Comparison of ENCODE assay signal across 10 mouse cellular contexts in the genomic region with DNA sequence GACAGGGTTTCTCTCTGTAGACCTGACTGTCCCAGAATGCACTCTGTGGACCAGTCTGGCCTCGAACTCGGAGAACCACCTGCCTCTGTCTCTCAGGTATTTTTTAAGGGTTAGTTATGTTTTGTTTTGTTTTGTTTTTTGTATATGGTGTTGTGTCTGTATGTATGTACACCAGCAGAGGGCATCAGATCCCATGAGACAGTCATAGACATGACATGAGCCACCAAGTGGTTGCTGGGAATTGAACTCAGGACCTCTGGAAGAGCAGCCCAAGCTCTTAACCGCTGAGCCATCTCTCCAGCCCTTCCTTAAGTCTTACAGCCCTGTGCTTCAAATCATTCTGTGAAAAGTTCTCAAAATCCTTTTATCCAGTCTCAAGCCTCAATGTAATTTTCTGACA. TPM values are rescaled to one million over a fixed set of nuclear protein-coding genes. Genes with fewer than 3 reads are reported as not detected.
DNase-seq lines count a peak whose midpoint lies in the region; ATAC-seq and TF ChIP-seq lines count a peak whose summit lies in the region.
"Had no signal": no experiment of that assay in that cellular context is flagged by ENCODE, and none has a peak within 500 bp of the region (broad histone marks: within the 10 kb centered on the region; RNA-seq: fewer than 3 reads in every experiment).

No protein-coding gene starts in this region.

- TF ChIP-seq EP300 in heart, adult 2 months (IDR thresholded peaks at IDR 0.05; ENCODE audit: insufficient read depth, low read depth, low read length): no peak

- TF ChIP-seq CTCF in heart, adult 2 months (IDR thresholded peaks at IDR 0.05): peak; percentile 46

- no peak overlapping the region for H3K4me3 ChIP-seq in heart, adult 2 months
- peak overlapping the region; percentile 89 for H3K4me3 ChIP-seq in megakaryocyte, embryonic 14.5 days (replicated peaks)
- H3K4me3 ChIP-seq in liver, embryonic 16.5 days (ENCODE audit: low read depth, low read length): no peak overlapping the region

- intact Hi-C loops in heart, adult 2 months (cut with DNase I): loop anchor here (2.0 to 5.0 kb wide), 3 partner anchors 16 to 127 kb away; a partner anchor contains a TSS
- intact Hi-C loops in heart, postnatal 10 days (cut with DNase I): loop anchor here (5.0 to 10.0 kb wide), 2 partner anchors 127 to 380 kb away; a partner anchor contains a TSS
- intact Hi-C loops in left cerebral cortex, postnatal 25 days (cut with DNase I): no loop called here

- H3K9me3 ChIP-seq in megakaryocyte, embryonic 14.5 days: no peaks in the 10 kb centered on the region
- H3K9me3 ChIP-seq in liver, embryonic 16.5 days (replicated peaks; ENCODE audit: control insufficient read depth, low read length): no peaks in the 10 kb centered on the region

- no peak for DNase-seq in heart, adult 2 months
- DNase-seq in heart, postnatal 10 days: no peak
- DNase-seq in MN1 (ENCODE audit: low spot score): peak; percentile 24
- no peak for DNase-seq in left cerebral cortex, adult 8-10 months (ENCODE audit: low spot score in 2 of 2)
- no peak for DNase-seq in left cerebral cortex, postnatal 25 days (ENCODE audit: low spot score in 2 of 2)
- DNase-seq: cerebellum, adult 8-10 months; kidney, adult 18-20 months had no signal

- TF ChIP-seq POLR2A in heart, adult 2 months (IDR thresholded peaks at IDR 0.05; ENCODE audit: insufficient read depth, low read depth, low read length): no peak

- H3K36me3 ChIP-seq in heart, adult 2 months (ENCODE audit: control insufficient read depth, insufficient read depth, low read length): no peaks in the 10 kb centered on the region
- H3K36me3 ChIP-seq in megakaryocyte, embryonic 14.5 days (replicated peaks; ENCODE audit: low read length): peaks cover 22% of the 10 kb centered on the region
- H3K36me3 ChIP-seq in liver, embryonic 16.5 days (ENCODE audit: control insufficient read depth, insufficient read depth): no peaks in the 10 kb centered on the region

- H3K4me2 ChIP-seq in liver, embryonic 16.5 days (ENCODE audit: low read depth, low read length): peak overlapping the region; percentile 74

- no peak overlapping the region for H3K27ac ChIP-seq in heart, adult 2 months
- H3K27ac ChIP-seq in liver, embryonic 16.5 days (ENCODE audit: low read length): no peak overlapping the region

- H3K79me2 ChIP-seq in heart, adult 2 months (replicated peaks; ENCODE audit: control insufficient read depth, insufficient read depth, low read length): no peaks in the 10 kb centered on the region

- H3K4me1 ChIP-seq in heart, adult 2 months (ENCODE audit: control insufficient read depth, insufficient read depth, low read length): no peaks in the 10 kb centered on the region
- peaks cover 66% of the 10 kb centered on the region for H3K4me1 ChIP-seq in megakaryocyte, embryonic 14.5 days
- peaks cover 21% of the 10 kb centered on the region for H3K4me1 ChIP-seq in liver, embryonic 16.5 days (ENCODE audit: control insufficient read depth, low read depth, low read length)

- no peak for ATAC-seq in megakaryocyte, adult 5-6 weeks (ENCODE audit: poor library complexity, severe bottlenecking)
- ATAC-seq in liver, embryonic 16.5 days (ENCODE audit: low read depth): no peak

- no peaks in the 10 kb centered on the region for H3K27me3 ChIP-seq in heart, adult 2 months (ENCODE audit: control insufficient read depth, insufficient read depth, low read length)
- no peaks in the 10 kb centered on the region for H3K27me3 ChIP-seq in megakaryocyte, embryonic 14.5 days (replicated peaks)
- no peaks in the 10 kb centered on the region for H3K27me3 ChIP-seq in liver, embryonic 16.5 days (ENCODE audit: control insufficient read depth, insufficient read depth, low read depth, low read length)

- no peak overlapping the region for H3K9ac ChIP-seq in heart, adult 2 months (ENCODE audit: low read depth, low read length)
- no peak overlapping the region for H3K9ac ChIP-seq in liver, embryonic 16.5 days (ENCODE audit: low read depth, low read length)

- WGBS in heart, adult 2 months: 71% methylated on average over 3 of the region's 3 CpGs
- WGBS in liver, embryonic 16.5 days (ENCODE audit: insufficient replicate concordance): 57% methylated on average over 3 of the region's 3 CpGs

RNA-seq across cellular contexts. Expression of a gene that starts 0.9 kb away (rescaled TPM):
- total RNA-seq in heart, adult 2 months (2021): 1 to 10 TPM; 3.2 to 3.9 TPM
- 9.4 and 9.8 TPM in 2 replicates for polyA plus RNA-seq in heart, adult 2 months (2012; rRNA removed)
- total RNA-seq in heart, postnatal 10 days (2021): 1 to 10 TPM; 5.4 to 5.5 TPM
- 3.2 and 11.9 TPM in 2 replicates for polyA plus RNA-seq in megakaryocyte, embryonic 14.5 days (2012; ENCODE audit: insufficient read depth, low replicate concordance)
- 3.2 and 4.3 TPM in 2 replicates for total RNA-seq in megakaryocyte, adult 5-6 weeks (2015)
- total RNA-seq in megakaryocyte, adult 5-6 weeks (2017): 3.5 and 6.5 TPM in 2 replicates
- 0.74 and 0.78 TPM in 2 replicates for polyA plus RNA-seq in liver, embryonic 16.5 days (2015; fragmentation: Nextera tagmentation; extraction: Ambion mirVana)
- 10 to 100 TPM; 15.0 to 16.6 (median 15.7) TPM for total RNA-seq in left cerebral cortex, adult 8-10 months (2022)
- total RNA-seq in left cerebral cortex, postnatal 25 days (2021): 10 to 100 TPM in 1 of 2 experiments, 1 to 10 TPM in 1; 9.7 to 12.9 TPM

RNA-seq across cellular contexts. Expression of a gene that starts 19.0 kb away (rescaled TPM):
- 100 to 1,000 TPM; 108 to 133 TPM for total RNA-seq in heart, adult 2 months (2021)
- 77.5 and 122 TPM in 2 replicates for polyA plus RNA-seq in heart, adult 2 months (2012; rRNA removed)
- total RNA-seq in heart, postnatal 10 days (2021): 10 to 100 TPM; 63.4 to 83.1 TPM
- 4.8 and 5.0 TPM in 2 replicates for polyA plus RNA-seq in megakaryocyte, embryonic 14.5 days (2012; ENCODE audit: insufficient read depth, low replicate concordance)
- 18.6 and 18.8 TPM in 2 replicates for total RNA-seq in megakaryocyte, adult 5-6 weeks (2015)
- total RNA-seq in megakaryocyte, adult 5-6 weeks (2017): 19.9 and 22.0 TPM in 2 replicates
- polyA plus RNA-seq in liver, embryonic 16.5 days (2015; fragmentation: Nextera tagmentation; extraction: Ambion mirVana): 3.4 and 4.1 TPM in 2 replicates
- total RNA-seq in left cerebral cortex, adult 8-10 months (2022): 10 to 100 TPM; 44.8 to 52.2 (median 48.8) TPM
- 10 to 100 TPM; 36.7 to 43.8 TPM for total RNA-seq in left cerebral cortex, postnatal 25 days (2021)

RNA-seq across cellular contexts. Expression of a gene that starts 58.6 kb away (rescaled TPM):
- total RNA-seq in heart, adult 2 months (2021): 1 to 10 TPM in 1 of 2 experiments, under 1 TPM in 1; 0.81 to 1.5 TPM
- 2.4 and 2.9 TPM in 2 replicates for polyA plus RNA-seq in heart, adult 2 months (2012; rRNA removed)
- total RNA-seq in heart, postnatal 10 days (2021): 1 to 10 TPM; 2.2 to 2.3 TPM
- 6.0 TPM in 1 of 2 replicates, not detected in the other for polyA plus RNA-seq in megakaryocyte, embryonic 14.5 days (2012; ENCODE audit: insufficient read depth, low replicate concordance)
- 44.4 and 45.1 TPM in 2 replicates for total RNA-seq in megakaryocyte, adult 5-6 weeks (2015)
- 51.2 and 59.3 TPM in 2 replicates for total RNA-seq in megakaryocyte, adult 5-6 weeks (2017)
- 4.9 and 6.0 TPM in 2 replicates for polyA plus RNA-seq in liver, embryonic 16.5 days (2015; fragmentation: Nextera tagmentation; extraction: Ambion mirVana)
- total RNA-seq in left cerebral cortex, adult 8-10 months (2022): 10 to 100 TPM in 1 of 4 experiments, 1 to 10 TPM in 3; 4.2 to 11.2 (median 6.9) TPM
- total RNA-seq in left cerebral cortex, postnatal 25 days (2021): 1 to 10 TPM; 1.8 to 3.8 TPM
